Mouse (Mus musculus): Measurements from ENCODE around the gene Fam189a1.

The Fam189a1 gene

DNA sequence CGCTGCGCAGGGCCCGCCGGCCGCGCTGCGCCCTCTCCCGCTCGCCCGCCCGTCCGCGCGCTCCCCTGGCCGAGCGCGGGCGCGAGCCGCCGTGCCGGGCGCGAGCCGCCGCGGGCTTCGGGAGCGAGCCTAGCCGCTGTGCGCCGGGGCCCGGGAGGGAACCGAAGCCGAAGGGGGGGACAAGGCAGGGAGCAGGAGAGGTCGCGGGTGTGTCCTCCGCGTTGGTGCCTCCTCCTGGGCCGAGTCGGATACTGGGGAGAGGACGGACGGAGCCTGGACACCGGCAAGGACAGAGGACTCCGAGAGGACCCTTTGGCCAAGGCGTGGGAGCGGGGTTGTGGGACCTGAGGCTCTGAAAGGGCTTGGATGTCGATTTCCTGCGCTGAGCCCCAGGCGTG lies at the start of gene Fam189a1:
TSS of gene Fam189a1 (minus strand) at position 57 of the 398 bp plus-strand sequence.
- no peak for DNase-seq

- DNase-seq: no peak
Observed at GRCm38 (mm10) chr7:65206021-65206420, 49.7 kb upstream of the Fam189a1 start.

GRCm38 (mm10) chr7:65202719-65203118 lies 46.3 kb upstream of the Fam189a1 start:
- no peak for DNase-seq

- no peak for DNase-seq
Observed at GRCm38 (mm10) chr7:65180694-65181093, 24.3 kb upstream of the Fam189a1 start.

- DNase-seq: no peak
Observed at GRCm38 (mm10) chr7:65170762-65171161, 14.4 kb upstream of the Fam189a1 start.

GRCm38 (mm10) chr7:65157031-65158025 lies 958 bp upstream of the Fam189a1 start:
- DNase-seq: no peak

DNA sequence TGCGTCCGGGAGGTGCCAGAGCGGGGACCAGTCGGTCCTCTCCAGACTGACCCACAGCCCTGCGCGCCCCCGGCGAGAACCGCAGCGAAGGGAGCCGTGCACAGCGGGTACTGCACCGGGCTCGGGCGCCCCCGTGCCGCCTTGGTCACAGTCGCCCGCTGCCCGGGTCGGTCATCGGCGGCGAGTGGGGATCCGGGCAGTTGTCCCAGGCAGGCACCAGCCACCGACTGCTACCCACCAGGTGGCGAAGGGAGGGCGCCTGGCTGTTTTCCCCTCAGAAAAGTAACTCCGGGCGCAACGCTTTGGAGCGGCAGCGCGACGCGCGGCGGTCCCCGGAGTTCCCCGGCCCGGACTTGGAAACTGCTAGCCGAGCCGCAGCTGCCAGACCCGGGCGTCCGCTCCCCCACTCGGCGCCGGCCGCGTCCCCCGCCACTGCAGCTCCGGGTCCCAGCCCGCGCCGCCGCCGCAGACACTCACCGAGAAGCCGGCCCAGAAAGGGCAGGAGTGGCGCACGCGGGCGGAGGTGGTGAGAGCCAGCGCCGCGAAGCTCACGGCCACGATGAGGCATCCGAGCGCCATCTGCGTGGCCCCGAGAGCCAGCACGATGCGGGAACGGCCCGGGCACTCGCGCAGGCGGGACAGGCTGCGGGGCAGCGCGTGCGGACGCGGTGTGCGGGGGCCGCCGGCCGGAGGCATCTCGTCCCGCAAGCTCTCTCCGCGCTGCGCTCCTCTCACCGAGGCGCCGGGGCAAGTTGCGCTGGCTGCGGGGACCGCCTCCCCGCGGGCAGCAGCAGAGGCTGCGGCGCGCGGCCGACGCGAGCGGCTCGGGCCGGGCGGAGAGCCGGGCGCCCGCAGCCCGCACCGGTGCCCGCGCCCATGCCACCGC lies 499 bp downstream of the Fam189a1 start:
- DNase-seq: no peak

DNA sequence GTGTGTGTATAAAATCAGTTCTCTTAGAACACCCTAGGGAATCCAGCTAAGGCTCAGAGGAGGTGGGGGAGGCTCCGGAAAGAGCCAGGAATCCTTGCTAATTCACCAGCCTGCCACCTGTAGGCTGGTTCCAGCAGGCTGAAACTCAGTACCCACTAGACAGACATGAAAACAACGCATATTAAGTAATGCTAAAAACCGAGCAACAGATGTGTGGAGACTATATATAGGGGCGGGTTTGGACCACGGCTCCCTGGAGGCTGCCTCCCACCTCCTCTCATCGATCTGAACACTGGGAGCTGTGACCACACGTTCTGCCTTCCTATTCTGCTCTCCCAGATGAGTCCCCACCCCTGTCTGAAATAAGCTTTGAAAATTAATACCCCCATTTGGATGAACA lies 1.8 kb downstream of the Fam189a1 start:
- no peak for DNase-seq

GRCm38 (mm10) chr7:65153846-65154245 lies 2.5 kb downstream of the Fam189a1 start:
- DNase-seq: no peak

DNA sequence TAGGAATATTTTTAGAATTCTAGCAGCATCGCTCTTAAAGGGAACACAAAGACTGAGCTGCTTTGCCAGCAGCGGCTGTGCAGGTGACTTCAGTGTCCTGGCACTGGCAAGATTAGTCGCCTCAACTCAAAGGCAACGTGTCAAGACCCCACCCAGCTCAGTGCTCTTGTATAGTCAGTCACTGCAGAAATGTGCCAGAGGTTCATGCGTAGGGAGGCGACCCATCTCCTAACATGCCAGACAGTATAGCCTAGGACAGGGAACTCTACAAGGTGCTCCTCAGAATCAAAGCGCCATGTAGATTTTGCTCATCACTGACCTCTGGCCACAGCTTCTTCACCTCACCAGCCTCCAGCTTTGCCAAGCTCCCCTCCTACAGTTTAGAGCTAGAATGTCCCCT lies 4.8 kb downstream of the Fam189a1 start:
- no peak for DNase-seq

DNA sequence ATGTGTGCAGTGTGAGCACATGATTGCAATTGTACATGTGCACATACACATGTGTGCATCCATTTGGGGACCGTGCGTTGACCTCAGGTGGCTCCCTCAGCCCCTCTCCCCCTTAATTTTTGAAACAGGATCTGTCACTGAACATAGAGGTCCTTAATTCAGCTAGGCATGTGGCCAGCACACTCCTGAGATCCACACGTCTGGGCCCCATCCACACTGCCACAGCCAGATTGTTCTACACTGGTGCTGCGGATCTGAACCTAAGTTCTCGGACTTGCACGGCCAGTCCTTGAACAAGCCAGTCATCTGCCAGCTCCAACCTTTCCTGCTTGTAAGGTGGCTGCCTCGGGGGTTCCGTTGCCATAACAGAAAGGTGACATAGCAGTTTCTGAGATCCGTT lies 7.3 kb downstream of the Fam189a1 start:
- DNase-seq: no peak

DNA sequence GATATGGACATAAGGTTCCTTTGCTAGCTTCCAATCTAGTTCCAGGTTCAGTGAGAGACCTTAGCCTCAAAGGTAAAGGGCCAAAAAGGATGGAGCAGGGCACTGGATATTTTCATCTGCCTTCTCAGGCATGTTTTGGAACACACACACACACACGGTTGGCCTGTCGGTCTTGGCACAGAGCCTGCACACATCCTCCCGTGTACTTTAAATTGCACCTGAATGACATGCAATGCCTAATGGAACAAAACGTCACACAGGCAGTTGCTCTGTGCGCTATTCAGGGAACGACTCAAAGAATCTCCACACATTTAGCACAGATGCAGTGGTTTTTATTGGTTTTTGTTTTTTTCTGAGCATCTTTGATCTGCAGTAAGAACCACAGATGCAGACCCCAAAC lies 11.5 kb downstream of the Fam189a1 start:
- no peak for DNase-seq

- no peak for DNase-seq
Observed at GRCm38 (mm10) chr7:65141907-65142698, 14.3 kb downstream of the Fam189a1 start.

DNA sequence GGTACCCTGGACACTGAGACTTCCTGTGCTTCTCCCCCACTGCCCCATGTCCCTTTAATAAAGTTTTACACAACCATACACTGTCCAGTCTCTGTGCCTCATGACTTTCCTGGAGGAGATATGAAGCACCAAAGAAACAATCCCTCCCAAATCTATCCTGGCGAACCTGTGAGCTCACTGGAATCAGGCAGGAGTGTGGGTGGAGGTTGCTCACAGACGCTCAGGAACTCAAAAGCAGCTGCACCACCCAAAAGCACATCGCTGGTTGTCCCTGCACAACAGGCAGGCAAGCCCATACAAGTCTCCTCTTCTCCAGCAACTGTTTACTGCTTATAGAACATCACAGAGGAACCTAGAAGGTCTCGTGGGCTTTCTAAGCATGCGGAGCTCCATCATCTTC lies 15.5 kb downstream of the Fam189a1 start:
- no peak for DNase-seq

- DNase-seq: no peak
Observed at GRCm38 (mm10) chr7:65140099-65140498, 16.3 kb downstream of the Fam189a1 start.

GRCm38 (mm10) chr7:65123766-65124165 lies 32.6 kb downstream of the Fam189a1 start:
- no peak for DNase-seq

- DNase-seq: no peak
Observed at GRCm38 (mm10) chr7:65116903-65117302, 39.5 kb downstream of the Fam189a1 start.

GRCm38 (mm10) chr7:65115366-65115765 lies 41.0 kb downstream of the Fam189a1 start:
- no peak for DNase-seq

DNA sequence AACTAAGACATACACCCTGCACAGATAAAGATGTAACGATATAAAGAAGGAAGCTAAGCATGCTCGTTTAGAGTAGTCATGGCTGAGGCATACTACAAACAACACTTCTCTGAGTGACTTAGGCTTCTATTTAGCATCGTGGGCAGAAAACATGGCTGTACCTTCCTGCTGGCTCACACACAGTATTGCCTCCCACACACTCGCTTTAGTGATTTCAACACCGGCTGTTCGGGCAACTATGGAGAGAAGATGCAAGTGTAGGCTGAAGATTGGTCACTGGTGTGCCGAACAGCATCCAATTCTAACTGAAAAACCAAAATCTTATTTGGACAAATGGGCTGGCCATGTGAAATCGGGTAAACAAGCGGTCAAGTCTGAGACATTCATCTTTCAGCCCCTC lies 44.7 kb downstream of the Fam189a1 start:
- DNase-seq: no peak

DNA sequence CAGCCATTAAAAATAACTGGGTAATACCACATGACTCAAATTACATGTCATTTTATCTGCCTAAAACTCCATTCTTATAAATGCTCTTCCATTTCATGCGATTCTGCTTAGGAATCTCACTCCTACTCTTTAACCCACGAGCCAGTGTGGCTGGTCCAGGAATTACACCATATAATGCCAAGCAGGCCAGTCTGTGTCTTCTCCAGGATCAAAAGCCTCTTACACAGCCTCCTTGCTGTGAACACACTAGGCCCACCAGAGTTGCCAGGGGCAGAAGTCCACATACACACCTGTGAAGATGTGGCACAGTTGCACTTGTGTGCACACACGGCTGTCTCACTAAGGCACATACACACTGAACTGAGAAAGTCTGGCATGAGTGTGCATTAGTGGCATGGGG lies 50.8 kb downstream of the Fam189a1 start:
- no peak for DNase-seq

DNA sequence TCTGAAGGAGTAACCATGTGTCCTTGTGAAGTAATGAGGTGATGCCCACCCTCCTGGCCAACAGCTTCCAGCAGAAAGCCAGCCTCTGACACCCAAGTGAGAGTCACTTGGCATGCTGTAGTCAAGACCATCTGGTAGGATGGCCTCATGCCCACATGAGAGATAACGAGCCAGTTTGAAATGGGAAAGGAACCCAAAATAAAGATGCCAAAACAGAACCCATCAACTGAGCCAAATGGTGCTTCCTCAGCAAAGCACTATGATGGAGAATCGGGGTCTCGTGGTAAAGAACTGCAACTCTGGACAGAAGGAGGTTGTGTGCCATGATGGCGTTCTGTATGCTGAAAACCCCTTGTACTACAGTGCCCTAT lies 51.3 kb downstream of the Fam189a1 start:
- no peak for DNase-seq

DNA sequence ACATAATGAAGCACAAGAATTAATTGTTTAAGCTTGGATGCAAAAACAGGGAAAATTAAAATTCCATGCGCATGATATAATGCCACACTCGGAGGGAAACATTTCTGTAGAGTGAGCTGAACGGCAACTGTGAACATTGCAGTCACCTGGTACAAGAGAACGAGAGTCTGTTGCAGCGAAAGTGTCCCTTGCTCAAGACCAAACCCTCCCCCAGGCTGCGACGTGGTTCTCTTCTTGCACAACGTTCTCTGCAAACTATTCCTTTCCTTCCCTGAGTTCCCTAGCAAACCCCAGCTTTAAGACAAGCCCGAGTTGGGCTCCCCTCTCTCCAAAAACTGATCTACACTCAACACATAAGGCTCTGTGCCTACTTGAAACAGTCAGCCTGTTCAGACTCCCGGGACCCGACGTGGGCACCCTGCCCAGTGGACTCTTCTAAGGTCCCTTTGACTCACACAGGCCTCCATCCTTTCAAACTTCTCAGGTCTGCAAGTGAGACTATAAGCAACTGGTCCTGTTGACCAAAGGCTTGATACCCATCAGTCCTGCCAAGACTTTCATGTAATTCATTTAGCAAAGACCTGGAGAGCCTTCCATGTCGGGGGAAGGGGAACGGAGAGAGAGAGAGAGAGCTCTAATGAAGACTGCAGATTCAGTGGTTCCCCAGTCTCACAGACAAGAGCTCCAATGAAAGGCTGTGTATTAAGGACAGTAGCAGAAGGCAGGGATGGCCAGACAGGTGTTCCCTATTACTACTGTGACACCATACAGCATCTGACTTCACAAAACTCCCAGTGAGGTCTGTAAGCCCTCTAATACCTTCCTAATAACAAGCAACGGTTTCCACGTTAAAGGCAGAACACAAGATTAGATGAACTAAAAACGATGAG lies 51.9 kb downstream of the Fam189a1 start:
- no peak for DNase-seq
